Mouse (Mus musculus) adipocyte (in vitro differentiated cells): Measurements from ENCODE around the gene Ifna11.
"Not testable (repeated sequence)": the region's sequence is repeated elsewhere in the genome, so short reads cannot be mapped to it uniquely, and the experiment has no call there.

Source experiments
- DNase-seq: peaks from one replicate; pipeline ENCODE4 v3.0.0-alpha.2; 2016; ENCODE audit warnings: low spot score

Gene Ifna11

GRCm38 (mm10) chr4:88819659-88820058 lies at the start of gene Ifna11:
Gene Ifna11, plus strand, starts transcription at chr4:88819959.
- DNase-seq = no peak

DNA sequence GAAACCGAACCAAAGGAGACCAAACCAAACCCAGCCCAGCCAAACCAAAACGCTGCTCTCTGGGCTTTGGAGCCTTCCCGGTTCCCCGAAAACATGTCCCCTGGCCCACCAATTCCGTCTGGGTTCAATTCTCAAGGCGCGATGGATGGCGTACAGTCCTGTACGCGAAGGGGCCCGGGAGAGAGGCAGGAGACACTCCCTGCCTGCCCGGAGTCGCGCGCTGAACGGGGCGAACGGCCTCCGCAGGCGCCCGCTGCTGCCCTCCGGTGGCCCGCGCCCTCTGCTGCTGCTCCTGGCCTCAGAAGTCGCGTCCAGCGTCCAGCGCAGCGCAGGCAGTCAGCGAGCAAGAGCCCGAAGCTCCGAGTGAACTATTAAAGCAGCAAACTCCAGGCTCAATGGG lies 46.2 kb upstream of the Ifna11 start, which contains the start of gene Gm13290:
Gene Gm13290 (plus strand): TSS at position 301 of the 400 bp plus-strand sequence.
- DNase-seq = not testable (repeated sequence)

- not testable (repeated sequence) for DNase-seq
These were observed 43.1 kb upstream of the Ifna11 start, which contains the start of gene Gm13289 for GRCm38 (mm10) chr4:88776622-88777021. Gene Gm13289, plus strand, starts transcription at chr4:88776922.

DNA sequence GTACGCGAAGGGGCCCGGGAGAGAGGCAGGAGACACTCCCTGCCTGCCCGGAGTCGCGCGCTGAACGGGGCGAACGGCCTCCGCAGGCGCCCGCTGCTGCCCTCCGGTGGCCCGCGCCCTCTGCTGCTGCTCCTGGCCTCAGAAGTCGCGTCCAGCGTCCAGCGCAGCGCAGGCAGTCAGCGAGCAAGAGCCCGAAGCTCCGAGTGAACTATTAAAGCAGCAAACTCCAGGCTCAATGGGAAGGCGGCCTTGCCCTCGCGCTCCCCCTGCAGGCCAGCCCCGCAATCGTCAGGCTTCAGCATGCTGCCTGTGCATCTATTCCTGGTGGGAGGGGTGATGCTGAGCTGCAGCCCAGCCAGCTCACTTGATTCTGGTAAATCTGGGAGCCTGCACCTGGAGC lies 40.2 kb upstream of the Ifna11 start, which contains the start of gene Gm13272:
Gene Gm13272 (plus strand): TSS at position 301 of the 400 bp plus-strand sequence.
- DNase-seq = not testable (repeated sequence)

GRCm38 (mm10) chr4:88780320-88780719 lies 39.4 kb upstream of the Ifna11 start:
- not testable (repeated sequence) for DNase-seq

DNA sequence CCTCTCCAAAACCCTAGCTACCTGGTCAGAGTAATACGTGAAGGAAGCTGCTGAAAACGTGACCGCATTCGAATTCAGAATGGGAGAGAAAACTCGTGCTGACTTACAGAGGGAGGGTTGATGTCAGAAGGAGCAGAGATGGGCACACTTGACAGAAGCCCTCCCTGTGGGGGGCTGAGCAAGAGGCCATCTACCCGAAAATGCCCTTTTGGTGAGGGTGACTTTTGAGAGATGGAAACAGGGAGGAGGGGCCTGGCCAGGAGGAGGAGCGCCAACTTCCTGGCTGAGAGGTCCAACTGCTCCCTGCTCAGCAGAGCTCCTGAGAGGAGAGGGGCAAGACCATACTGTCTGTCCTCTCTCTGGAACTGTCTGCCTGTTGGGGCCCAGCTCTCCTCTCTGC lies 37.9 kb upstream of the Ifna11 start, which contains the start of gene Ifnz:
Gene Ifnz (plus strand): TSS at position 301 of the 400 bp plus-strand sequence.
- DNase-seq = not testable (repeated sequence)

- DNase-seq = not testable (repeated sequence)
These were observed 37.4 kb upstream of the Ifna11 start for GRCm38 (mm10) chr4:88782335-88782734.

- DNase-seq = not testable (repeated sequence)
These were observed 34.4 kb upstream of the Ifna11 start, which contains the start of gene Gm13276 for GRCm38 (mm10) chr4:88785409-88785808. Gene Gm13276, plus strand, starts transcription at chr4:88785709.

DNA sequence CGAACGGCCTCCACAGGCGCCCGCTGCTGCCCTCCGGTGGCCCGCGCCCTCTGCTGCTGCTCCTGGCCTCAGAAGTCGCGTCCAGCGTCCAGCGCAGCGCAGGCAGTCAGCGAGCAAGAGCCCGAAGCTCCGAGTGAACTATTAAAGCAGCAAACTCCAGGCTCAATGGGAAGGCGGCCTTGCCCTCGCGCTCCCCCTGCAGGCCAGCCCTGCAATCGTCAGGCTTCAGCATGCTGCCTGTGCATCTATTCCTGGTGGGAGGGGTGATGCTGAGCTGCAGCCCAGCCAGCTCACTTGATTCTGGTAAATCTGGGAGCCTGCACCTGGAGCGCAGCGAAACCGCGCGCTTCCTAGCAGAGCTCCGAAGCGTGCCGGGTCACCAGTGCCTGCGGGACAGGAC lies 31.4 kb upstream of the Ifna11 start, which contains the start of gene Gm13277:
Gene Gm13277 (plus strand): TSS at position 231 of the 400 bp plus-strand sequence.
- DNase-seq = not testable (repeated sequence)

GRCm38 (mm10) chr4:88791250-88791649 lies 28.5 kb upstream of the Ifna11 start, which contains the start of gene Gm13278:
Gene Gm13278, plus strand, starts transcription at chr4:88791550.
- DNase-seq = not testable (repeated sequence)

GRCm38 (mm10) chr4:88793936-88794675 lies 25.7 kb upstream of the Ifna11 start, which contains the start of gene Gm13275:
Gene Gm13275, plus strand, starts transcription at chr4:88794487.
- DNase-seq = not testable (repeated sequence)

DNA sequence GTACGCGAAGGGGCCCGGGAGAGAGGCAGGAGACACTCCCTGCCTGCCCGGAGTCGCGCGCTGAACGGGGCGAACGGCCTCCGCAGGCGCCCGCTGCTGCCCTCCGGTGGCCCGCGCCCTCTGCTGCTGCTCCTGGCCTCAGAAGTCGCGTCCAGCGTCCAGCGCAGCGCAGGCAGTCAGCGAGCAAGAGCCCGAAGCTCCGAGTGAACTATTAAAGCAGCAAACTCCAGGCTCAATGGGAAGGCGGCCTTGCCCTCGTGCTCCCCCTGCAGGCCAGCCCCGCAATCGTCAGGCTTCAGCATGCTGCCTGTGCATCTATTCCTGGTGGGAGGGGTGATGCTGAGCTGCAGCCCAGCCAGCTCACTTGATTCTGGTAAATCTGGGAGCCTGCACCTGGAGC lies 22.7 kb upstream of the Ifna11 start, which contains the start of gene Gm13279:
Gene Gm13279 (plus strand): TSS at position 301 of the 400 bp plus-strand sequence.
- DNase-seq = not testable (repeated sequence)

DNA sequence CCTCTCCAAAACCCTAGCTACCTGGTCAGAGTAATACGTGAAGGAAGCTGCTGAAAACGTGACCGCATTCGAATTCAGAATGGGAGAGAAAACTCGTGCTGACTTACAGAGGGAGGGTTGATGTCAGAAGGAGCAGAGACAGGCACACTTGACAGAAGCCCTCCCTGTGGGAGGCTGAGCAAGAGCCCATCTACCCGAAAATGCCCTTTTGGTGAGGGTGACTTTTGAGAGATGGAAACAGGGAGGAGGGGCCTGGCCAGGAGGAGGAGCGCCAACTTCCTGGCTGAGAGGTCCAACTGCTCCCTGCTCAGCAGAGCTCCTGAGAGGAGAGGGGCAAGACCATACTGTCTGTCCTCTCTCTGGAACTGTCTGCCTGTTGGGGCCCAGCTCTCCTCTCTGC lies 20.4 kb upstream of the Ifna11 start, which contains the start of gene Gm13285:
Gene Gm13285 (plus strand): TSS at position 301 of the 400 bp plus-strand sequence.
- DNase-seq = not testable (repeated sequence)

GRCm38 (mm10) chr4:88802954-88803353 lies 16.8 kb upstream of the Ifna11 start, which contains the start of gene Gm13287:
Gene Gm13287, plus strand, starts transcription at chr4:88803254.
- not testable (repeated sequence) for DNase-seq

GRCm38 (mm10) chr4:88805231-88805630 lies 14.5 kb upstream of the Ifna11 start, which contains the start of gene Gm13288:
Gene Gm13288, plus strand, starts transcription at chr4:88805531.
- DNase-seq = not testable (repeated sequence)

- DNase-seq = not testable (repeated sequence)
These were observed 14.0 kb upstream of the Ifna11 start for GRCm38 (mm10) chr4:88805761-88806160.

- no peak for DNase-seq
These were observed 3.8 kb upstream of the Ifna11 start, which contains the start of gene Ifna7 for GRCm38 (mm10) chr4:88815928-88816327. Gene Ifna7, plus strand, starts transcription at chr4:88816228.

- DNase-seq = peak; percentile 27
These were observed 3.2 kb downstream of the Ifna11 start for GRCm38 (mm10) chr4:88822995-88823394.

GRCm38 (mm10) chr4:88827116-88827515 lies 7.4 kb downstream of the Ifna11 start, which contains the start of gene Ifna6:
Gene Ifna6, plus strand, starts transcription at chr4:88827416.
- DNase-seq = not testable (repeated sequence)

DNA sequence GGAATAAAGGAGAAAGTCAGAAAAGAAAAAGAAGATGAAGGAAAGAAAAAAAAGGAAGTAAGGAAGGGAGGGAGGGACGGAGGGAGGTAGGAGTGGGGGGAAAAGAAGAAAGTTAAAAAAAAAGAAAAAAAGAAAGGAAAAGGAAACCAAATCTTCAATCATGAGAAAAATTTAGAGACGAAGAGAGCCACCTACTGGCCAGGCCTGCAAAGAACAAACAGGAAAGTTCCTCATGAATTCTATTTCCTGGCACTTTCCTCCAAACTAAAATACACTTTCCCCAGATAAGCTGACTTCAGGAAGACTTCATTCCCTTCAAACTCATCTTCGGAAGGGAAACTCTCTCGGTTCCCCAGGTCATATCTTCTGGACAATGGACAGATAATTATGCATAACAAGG lies 10.8 kb downstream of the Ifna11 start:
- peak; percentile 39 for DNase-seq

DNA sequence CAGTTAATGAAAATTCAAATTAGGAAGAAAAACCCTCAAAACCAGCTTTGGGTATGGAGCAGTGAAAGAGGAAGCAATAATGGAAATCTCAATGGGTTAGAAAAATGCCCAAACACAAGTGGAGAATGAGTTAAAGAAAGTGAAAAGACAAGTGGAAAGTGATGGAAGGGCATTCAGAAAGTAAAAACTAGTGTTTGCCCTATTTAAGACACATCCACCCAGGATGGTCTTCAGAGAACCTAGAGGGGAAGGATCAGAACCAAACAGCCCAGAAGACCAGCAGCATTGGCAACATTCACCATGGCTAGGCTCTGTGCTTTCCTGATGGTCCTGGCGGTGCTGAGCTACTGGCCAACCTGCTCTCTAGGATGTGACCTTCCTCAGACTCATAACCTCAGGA lies 15.5 kb downstream of the Ifna11 start, which contains the start of gene Ifna5:
Gene Ifna5 (plus strand): TSS at position 301 of the 400 bp plus-strand sequence.
- DNase-seq = not testable (repeated sequence)

GRCm38 (mm10) chr4:88838828-88839227 lies 19.1 kb downstream of the Ifna11 start:
- DNase-seq = peak; percentile 23
